Mouse (Mus musculus): ENCODE measurements at regions not wholly inside any gene's neighbourhood (a gene's known extent, or its start where the extent isn't known, plus 50 kb on each side); places are given as distances from the start of the nearest gene placed in this dataset.

DNA sequence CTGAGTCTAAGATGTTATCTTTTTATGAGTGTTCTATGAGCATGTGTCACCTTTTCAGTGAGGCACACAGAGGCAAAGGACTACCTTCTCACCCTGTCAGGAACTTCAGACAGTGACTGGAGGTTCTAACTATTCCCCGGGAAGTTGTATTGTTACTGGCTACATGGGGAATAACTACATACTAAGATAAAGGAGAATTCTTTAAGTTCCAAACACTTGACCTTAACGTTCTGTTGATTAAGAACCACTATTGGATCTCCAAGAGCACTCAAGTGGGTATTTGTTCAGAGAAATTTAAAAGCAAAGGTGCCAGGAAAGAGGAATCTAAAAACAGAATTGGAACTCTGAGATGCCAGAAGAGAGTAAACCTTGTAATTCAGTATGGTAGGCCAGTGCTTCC is 139.5 kb upstream of the Nrp1 start:
- 83% methylated on average over 2 of the region's 2 CpGs for WGBS
- Histone ChIP-seq H3K27ac (no peak overlapping the region), H3K9me3 (replicated peaks) (no peaks in the 10 kb centered on the region), H3K4me3 (no peak overlapping the region), H3K9ac (no peak overlapping the region), H3K36me3 (no peaks in the 10 kb centered on the region), H3K4me2 (replicated peaks) (no peak overlapping the region), H3K27me3 (no peaks in the 10 kb centered on the region), H3K4me1 (no peaks in the 10 kb centered on the region)
- ATAC-seq (ENCODE audit: low FRiP score): no peak

DNA sequence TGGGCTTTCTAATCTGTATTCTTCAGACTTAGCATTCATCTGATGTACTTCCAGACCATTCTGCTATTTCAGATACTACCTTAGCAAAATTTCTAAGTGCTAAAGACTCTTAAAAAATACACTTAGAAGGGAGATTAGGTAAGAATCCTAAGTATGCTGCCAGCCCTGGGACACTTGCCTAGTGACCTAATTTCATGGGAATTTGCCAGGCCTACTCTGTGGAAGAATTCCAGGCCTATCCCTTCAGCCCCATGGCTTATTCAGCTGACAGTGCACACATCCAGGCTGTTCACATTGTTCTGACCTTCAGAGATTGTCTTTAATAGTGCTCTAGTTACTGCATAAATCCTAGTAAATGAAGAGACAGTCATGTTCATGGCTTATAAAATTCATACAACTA is 138.9 kb upstream of the Nrp1 start:
- H3K27me3 ChIP-seq: no peaks in the 10 kb centered on the region
- H3K27ac ChIP-seq: no peak overlapping the region
- H3K4me3 ChIP-seq: no peak overlapping the region
- no peak overlapping the region for H3K9ac ChIP-seq
- no peaks in the 10 kb centered on the region for H3K9me3 ChIP-seq (replicated peaks)
- H3K4me1 ChIP-seq: no peaks in the 10 kb centered on the region
- no peak overlapping the region for H3K4me2 ChIP-seq (replicated peaks)
- no peaks in the 10 kb centered on the region for H3K36me3 ChIP-seq
- no peak for ATAC-seq (ENCODE audit: low FRiP score)

DNA sequence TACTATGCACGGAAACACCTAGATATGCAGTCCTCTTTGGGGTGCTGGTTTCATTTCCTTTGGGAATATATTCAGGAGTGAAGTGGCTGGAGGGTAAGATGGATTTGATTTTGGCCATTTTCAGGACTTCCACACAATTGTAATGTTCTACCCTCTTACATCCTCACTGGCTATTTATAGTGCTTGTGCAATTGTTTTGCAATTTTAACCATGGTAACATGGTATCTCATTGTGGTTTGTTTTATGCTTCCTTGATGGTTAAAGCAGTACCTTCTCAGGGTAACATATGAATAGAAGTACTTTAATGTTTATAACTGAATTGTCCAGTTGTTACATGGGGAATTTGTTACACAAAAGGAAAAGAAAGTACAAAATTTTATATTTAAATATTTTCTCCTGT is 135.3 kb upstream of the Nrp1 start:
- Histone ChIP-seq H3K9me3 (replicated peaks) (no peaks in the 10 kb centered on the region), H3K4me3 (no peak overlapping the region), H3K4me2 (replicated peaks) (no peak overlapping the region), H3K9ac (no peak overlapping the region), H3K4me1 (no peaks in the 10 kb centered on the region), H3K27ac (no peak overlapping the region), H3K27me3 (no peaks in the 10 kb centered on the region), H3K36me3 (no peaks in the 10 kb centered on the region)
- WGBS: 84% methylated on average over 1 of the region's 1 CpGs
- ATAC-seq (ENCODE audit: low FRiP score): no peak

DNA sequence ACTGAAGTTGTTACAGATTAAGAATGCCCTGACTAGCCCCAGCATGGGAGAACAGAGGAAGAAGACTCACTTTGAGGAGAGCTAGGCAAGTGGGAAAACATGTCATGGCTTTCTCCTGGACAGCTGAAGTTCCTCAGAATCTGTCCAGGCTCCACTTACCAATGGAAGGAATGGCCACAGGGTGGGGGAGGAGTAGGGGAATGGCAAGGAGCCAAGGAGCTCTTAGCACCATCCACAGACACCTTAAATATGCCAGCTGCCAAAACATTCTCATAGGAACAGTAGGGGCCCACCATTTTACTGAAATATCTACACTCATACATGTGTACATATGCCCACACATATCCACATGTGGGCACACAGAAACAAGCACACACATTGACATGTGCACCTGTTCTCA is 134.9 kb upstream of the Nrp1 start:
- Histone ChIP-seq H3K4me2 (replicated peaks) (no peak overlapping the region), H3K4me1 (no peaks in the 10 kb centered on the region), H3K27ac (no peak overlapping the region), H3K36me3 (no peaks in the 10 kb centered on the region), H3K27me3 (no peaks in the 10 kb centered on the region), H3K4me3 (no peak overlapping the region), H3K9ac (no peak overlapping the region), H3K9me3 (replicated peaks) (no peaks in the 10 kb centered on the region)
- no peak for ATAC-seq (ENCODE audit: low FRiP score)

DNA sequence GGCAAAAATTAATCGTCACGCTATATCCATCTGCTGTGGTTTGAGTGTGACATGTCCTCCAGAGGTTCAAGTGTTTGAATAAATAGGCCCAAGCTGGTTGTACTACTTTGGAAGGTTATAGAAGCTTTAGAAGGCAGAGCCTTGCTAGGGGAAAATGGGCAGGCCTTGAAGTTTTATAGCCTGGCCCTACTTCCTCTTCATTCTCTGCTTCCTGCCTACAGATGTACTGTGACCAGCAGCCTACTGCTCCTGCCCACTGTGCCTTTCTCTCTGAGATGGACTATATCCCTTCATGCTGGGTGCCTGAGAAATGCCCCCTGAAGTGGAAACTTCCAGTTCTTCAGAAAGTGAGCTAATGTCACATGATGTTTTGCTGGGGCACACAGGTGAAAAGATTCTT is 133.3 kb upstream of the Nrp1 start:
- H3K9ac ChIP-seq: no peak overlapping the region
- H3K36me3 ChIP-seq: no peaks in the 10 kb centered on the region
- H3K4me2 ChIP-seq (replicated peaks): no peak overlapping the region
- 95% methylated on average over 2 of the region's 2 CpGs for WGBS
- H3K4me1 ChIP-seq: no peaks in the 10 kb centered on the region
- ATAC-seq (ENCODE audit: low FRiP score): no peak
- no peaks in the 10 kb centered on the region for H3K9me3 ChIP-seq (replicated peaks)
- no peak overlapping the region for H3K27ac ChIP-seq
- H3K4me3 ChIP-seq: no peak overlapping the region
- H3K27me3 ChIP-seq: no peaks in the 10 kb centered on the region

DNA sequence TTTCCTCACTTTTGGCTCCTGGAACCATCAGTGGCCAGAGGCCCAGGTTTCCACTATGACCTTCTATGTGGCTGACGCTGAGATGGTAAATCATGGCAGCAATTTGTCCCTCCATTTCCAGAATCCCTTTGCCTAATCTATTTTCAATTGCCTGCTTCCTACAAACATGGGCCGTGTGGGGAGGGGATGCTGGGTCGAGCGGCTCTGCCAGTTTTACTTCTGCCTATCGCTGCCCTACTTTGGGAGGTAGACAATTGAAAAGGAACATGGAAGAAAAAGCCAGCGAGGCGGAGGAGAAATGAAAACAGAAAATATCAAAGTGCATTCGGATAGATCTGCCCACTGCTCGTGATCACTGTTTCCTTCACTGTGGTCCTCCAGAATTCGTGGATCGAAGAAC is 123.3 kb upstream of the Nrp1 start:
- no peak overlapping the region for H3K27ac ChIP-seq
- ATAC-seq (ENCODE audit: low FRiP score): no peak
- no peaks in the 10 kb centered on the region for H3K27me3 ChIP-seq
- no peaks in the 10 kb centered on the region for H3K36me3 ChIP-seq
- H3K9ac ChIP-seq: no peak overlapping the region
- no peaks in the 10 kb centered on the region for H3K9me3 ChIP-seq (replicated peaks)
- no peak overlapping the region for H3K4me2 ChIP-seq (replicated peaks)
- 86% methylated on average over 11 of the region's 11 CpGs for WGBS
- no peaks in the 10 kb centered on the region for H3K4me1 ChIP-seq
- no peak overlapping the region for H3K4me3 ChIP-seq

DNA sequence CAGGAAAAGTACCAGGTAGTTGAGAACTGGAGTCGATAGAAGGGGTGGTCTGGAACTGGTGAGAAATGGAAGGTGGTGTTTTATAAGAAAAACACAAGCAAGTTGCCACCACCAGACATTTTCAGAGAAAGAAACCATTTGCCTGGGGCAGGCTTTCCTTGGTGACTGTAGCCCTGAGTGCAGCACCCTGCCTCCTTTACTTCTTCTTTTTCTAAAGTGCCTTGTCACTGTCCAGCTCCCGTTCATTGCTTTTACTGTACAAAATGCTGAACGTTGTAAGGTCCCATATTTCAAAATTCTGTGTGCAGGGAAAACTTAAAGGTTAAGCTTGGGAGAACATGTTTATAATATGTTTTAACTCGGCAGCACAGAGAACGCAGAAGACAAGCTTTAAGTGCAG is 122.9 kb upstream of the Nrp1 start:
- no peak for ATAC-seq (ENCODE audit: low FRiP score)
- no peaks in the 10 kb centered on the region for H3K9me3 ChIP-seq (replicated peaks)
- H3K27me3 ChIP-seq: no peaks in the 10 kb centered on the region
- H3K27ac ChIP-seq: no peak overlapping the region
- no peaks in the 10 kb centered on the region for H3K4me1 ChIP-seq
- WGBS: 89% methylated on average over 5 of the region's 5 CpGs
- no peaks in the 10 kb centered on the region for H3K36me3 ChIP-seq
- H3K4me3 ChIP-seq: no peak overlapping the region
- no peak overlapping the region for H3K9ac ChIP-seq
- H3K4me2 ChIP-seq (replicated peaks): no peak overlapping the region

DNA sequence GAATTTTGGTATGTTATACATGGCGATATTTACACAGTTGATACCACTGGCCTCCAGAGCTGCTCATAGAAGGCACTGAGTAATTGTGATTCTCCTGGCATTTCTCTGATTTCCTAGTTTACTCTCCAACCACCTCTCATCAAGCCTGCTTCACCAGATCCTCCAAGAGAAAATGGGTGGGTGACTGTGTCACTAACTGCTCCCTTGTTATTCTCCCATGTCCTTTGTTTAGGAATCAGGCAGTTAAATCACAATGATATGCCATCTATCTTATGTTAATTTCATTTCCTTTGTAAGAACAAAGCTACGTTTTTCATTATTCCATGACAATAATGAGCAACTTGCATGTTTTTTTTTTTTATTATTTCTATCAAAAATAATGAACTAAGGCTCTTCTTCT is 122.3 kb upstream of the Nrp1 start:
- H3K4me3 ChIP-seq: no peak overlapping the region
- no peaks in the 10 kb centered on the region for H3K9me3 ChIP-seq (replicated peaks)
- 83% methylated on average over 2 of the region's 2 CpGs for WGBS
- H3K27me3 ChIP-seq: no peaks in the 10 kb centered on the region
- no peaks in the 10 kb centered on the region for H3K4me1 ChIP-seq
- H3K9ac ChIP-seq: no peak overlapping the region
- H3K4me2 ChIP-seq (replicated peaks): no peak overlapping the region
- ATAC-seq (ENCODE audit: low FRiP score): no peak
- H3K36me3 ChIP-seq: no peaks in the 10 kb centered on the region
- no peak overlapping the region for H3K27ac ChIP-seq

DNA sequence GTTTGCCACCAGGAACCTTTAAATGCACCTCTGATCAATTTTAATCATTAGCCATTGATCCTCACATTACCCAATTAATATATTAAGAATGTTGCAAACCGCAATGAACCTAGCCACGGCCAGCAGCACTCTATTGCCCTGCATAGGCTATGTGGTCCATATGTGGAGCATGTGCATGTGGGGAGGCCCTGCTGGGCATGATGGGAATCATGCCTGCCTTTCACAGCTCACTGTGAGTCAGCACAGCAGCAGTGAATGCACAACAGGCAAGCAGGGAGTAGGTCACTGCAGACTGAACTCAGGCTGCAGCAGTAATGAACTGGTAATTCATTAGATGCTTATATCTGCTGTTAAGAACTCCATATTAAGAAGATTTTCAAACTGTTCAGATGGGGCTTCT is 119.5 kb upstream of the Nrp1 start:
- Histone ChIP-seq H3K4me1 (no peaks in the 10 kb centered on the region), H3K4me2 (replicated peaks) (no peak overlapping the region), H3K9me3 (replicated peaks) (no peaks in the 10 kb centered on the region), H3K27me3 (no peaks in the 10 kb centered on the region), H3K36me3 (no peaks in the 10 kb centered on the region), H3K9ac (no peak overlapping the region), H3K4me3 (no peak overlapping the region), H3K27ac (no peak overlapping the region)
- no peak for ATAC-seq (ENCODE audit: low FRiP score)
- 80% methylated on average over 2 of the region's 2 CpGs for WGBS

DNA sequence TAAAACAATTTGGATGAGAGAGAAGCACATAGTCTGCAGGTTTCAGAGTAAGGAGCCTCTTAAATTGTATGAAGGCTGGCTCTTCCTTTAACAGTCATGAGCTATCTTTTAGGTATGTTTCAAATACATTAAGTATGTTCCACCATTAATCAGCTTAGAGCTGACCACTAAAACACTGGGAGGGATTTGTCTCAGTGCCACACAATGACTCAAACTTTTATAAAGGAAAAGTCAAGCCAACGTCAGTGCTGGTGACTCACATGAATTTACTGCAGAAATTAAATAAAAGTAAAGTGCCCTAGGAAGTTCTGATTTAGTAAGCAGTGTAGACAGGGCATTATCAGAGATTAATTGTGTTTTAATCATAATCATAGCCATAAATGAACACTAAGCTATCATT is 118.6 kb upstream of the Nrp1 start:
- no peaks in the 10 kb centered on the region for H3K36me3 ChIP-seq
- H3K4me2 ChIP-seq (replicated peaks): no peak overlapping the region
- WGBS: 80% methylated on average over 1 of the region's 1 CpGs
- H3K4me3 ChIP-seq: no peak overlapping the region
- H3K9me3 ChIP-seq (replicated peaks): no peaks in the 10 kb centered on the region
- H3K4me1 ChIP-seq: no peaks in the 10 kb centered on the region
- H3K27me3 ChIP-seq: no peaks in the 10 kb centered on the region
- no peak overlapping the region for H3K27ac ChIP-seq
- H3K9ac ChIP-seq: no peak overlapping the region
- no peak for ATAC-seq (ENCODE audit: low FRiP score)

DNA sequence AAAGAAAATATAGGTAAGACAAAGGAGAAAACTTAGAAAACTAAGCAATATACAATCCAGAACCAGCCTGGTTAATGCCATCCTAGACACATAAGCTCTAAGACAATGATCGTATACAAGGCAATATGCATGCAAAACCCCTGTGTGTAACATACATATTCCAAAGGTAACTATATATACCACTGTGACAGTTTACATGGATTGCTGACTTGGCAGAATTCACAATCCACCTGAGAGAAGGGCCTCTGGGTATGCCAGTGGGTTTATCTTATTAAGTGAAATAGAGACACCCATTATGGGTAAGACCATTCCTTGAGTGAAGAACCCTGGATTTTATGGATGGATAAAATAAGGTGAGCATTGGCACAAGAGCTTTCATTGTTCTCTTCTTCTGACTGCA is 117.2 kb upstream of the Nrp1 start:
- Histone ChIP-seq H3K9ac (no peak overlapping the region), H3K36me3 (no peaks in the 10 kb centered on the region), H3K4me1 (no peaks in the 10 kb centered on the region), H3K4me3 (no peak overlapping the region), H3K9me3 (replicated peaks) (no peaks in the 10 kb centered on the region), H3K27ac (no peak overlapping the region), H3K27me3 (no peaks in the 10 kb centered on the region), H3K4me2 (replicated peaks) (no peak overlapping the region)
- no peak for ATAC-seq (ENCODE audit: low FRiP score)
- 91% methylated on average over 1 of the region's 1 CpGs for WGBS

DNA sequence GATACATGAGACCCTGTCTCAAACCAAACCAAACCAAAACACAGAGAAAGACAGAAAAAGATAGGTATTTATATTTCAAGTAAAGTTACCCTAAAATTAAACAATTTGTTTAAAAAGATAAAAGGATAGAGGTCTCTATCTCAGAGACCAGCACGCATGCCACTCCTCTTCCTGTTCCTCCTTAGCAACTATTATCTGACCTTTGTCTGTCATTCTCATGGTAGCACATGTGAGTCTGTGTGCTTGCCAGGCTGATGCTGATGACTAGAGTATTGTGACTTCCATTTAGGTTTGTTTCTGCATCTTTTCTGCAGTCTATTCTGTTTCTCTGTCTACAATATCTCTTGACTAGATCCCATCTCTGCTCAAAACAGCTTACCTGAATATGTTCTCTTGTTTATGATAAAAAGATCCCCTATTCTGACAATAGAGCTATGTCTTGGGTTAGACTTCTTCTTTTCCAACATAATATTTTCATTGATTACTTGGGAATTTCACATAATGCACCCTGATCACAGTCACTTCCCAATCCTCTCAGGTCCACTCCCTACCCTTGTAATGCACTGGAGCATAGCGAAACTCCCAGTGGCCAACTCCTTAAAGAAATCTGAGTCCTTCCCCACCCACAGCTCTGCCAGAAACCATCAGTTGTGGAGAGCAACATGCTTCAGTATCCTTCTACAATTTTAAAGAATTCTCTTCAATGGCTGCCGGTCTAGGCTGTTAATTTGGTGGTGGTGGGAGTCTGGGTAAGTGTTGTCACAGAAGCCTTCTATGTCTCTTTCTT is 115.7 kb upstream of the Nrp1 start:
- H3K9me3 ChIP-seq (replicated peaks): no peaks in the 10 kb centered on the region
- H3K4me2 ChIP-seq (replicated peaks): no peak overlapping the region
- H3K36me3 ChIP-seq: no peaks in the 10 kb centered on the region
- no peaks in the 10 kb centered on the region for H3K27me3 ChIP-seq
- no peaks in the 10 kb centered on the region for H3K4me1 ChIP-seq
- no peak overlapping the region for H3K4me3 ChIP-seq
- WGBS: 86% methylated on average over 3 of the region's 3 CpGs
- ATAC-seq (ENCODE audit: low FRiP score): no peak
- no peak overlapping the region for H3K9ac ChIP-seq
- no peak overlapping the region for H3K27ac ChIP-seq

DNA sequence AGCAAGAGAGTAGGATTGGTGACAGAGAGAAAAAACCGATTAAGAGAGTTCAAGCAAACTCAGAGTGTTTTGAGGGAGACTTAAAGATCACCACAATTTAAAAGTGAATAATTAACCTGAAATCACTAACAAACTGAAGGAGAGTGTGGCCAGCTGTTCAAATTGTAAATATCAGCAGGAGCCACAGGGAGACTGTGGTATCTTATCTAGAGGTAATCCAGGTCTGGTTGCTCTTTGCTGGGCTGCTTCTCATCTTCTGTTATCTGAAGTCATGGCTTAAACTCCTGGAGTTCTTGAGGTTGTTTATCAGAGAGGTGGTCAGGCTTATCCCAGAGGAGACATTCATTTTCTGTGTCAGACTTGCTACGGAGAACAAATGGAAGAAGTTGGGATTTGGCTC is 106.7 kb upstream of the Nrp1 start:
- H3K4me2 ChIP-seq (replicated peaks): no peak overlapping the region
- no peaks in the 10 kb centered on the region for H3K9me3 ChIP-seq (replicated peaks)
- H3K9ac ChIP-seq: no peak overlapping the region
- no peak for ATAC-seq (ENCODE audit: low FRiP score)
- no peaks in the 10 kb centered on the region for H3K36me3 ChIP-seq
- no peak overlapping the region for H3K27ac ChIP-seq
- no peaks in the 10 kb centered on the region for H3K27me3 ChIP-seq
- H3K4me1 ChIP-seq: no peaks in the 10 kb centered on the region
- no peak overlapping the region for H3K4me3 ChIP-seq
- WGBS: 73% methylated on average over 2 of the region's 2 CpGs

Measured in hindbrain, embryonic 12.5 days (tissue).